Mouse (Mus musculus) hindbrain, embryonic 16.5 days (tissue): Measurements from ENCODE around the gene Guk1. TPM values are rescaled to one million over a fixed set of nuclear protein-coding genes. Genes with fewer than 3 reads are reported as not detected.

ENCODE experiments used
- ATAC-seq: fragments of 200-750 bp; cut with Nextera tagmentation; 2 replicates; pipeline ENCODE4 v1.8.0; 2017; ENCODE audit warnings: moderate TSS enrichment, moderate library complexity
- H3K27ac ChIP-seq: fragments of 300-500 bp; sonication (generic); 2 replicates; pipeline ENCODE4 v1.5.1; 2014; ENCODE audit warnings: low read depth, mild to moderate bottlenecking, control low read depth, low read length, moderate library complexity
- H3K27me3 ChIP-seq: fragments of 300-500 bp; sonication (generic); replicated peaks from 2 replicates; pipeline ENCODE4 v1.6.1; 2014; ENCODE audit warnings: low read length; ENCODE audit not compliant: control insufficient read depth, insufficient read depth
- H3K36me3 ChIP-seq: fragments of 300-500 bp; sonication (generic); 2 replicates; pipeline ENCODE4 v1.6.1; 2014; ENCODE audit warnings: mild to moderate bottlenecking, low read length, moderate library complexity, mixed read lengths; ENCODE audit not compliant: control insufficient read depth, insufficient read depth
- H3K4me1 ChIP-seq: fragments of 300-500 bp; sonication (generic); 2 replicates; pipeline ENCODE4 v1.6.1; 2014; ENCODE audit warnings: low read depth, low read length; ENCODE audit not compliant: control insufficient read depth, insufficient read depth
- H3K4me2 ChIP-seq: fragments of 300-500 bp; sonication (generic); 2 replicates; pipeline ENCODE4 v1.6.1; 2014; ENCODE audit warnings: mild to moderate bottlenecking, low read length, control low read depth, moderate library complexity
- H3K4me3 ChIP-seq: fragments of 300-500 bp; sonication (generic); 2 replicates; pipeline ENCODE4 v1.5.1; 2014; ENCODE audit warnings: mild to moderate bottlenecking, low read length, control low read depth, moderate library complexity
- H3K9ac ChIP-seq: fragments of 300-500 bp; sonication (generic); 2 replicates; pipeline ENCODE4 v1.6.1; 2014; ENCODE audit warnings: low read depth, mild to moderate bottlenecking, control low read depth, low read length, moderate library complexity
- H3K9me3 ChIP-seq: fragments of 300-500 bp; sonication (generic); 2 replicates; pipeline ENCODE4 v1.6.1; 2014; ENCODE audit warnings: mild to moderate bottlenecking, low read length, moderate library complexity; ENCODE audit not compliant: control insufficient read depth
- WGBS: fragments of 180-500 bp; shearing (Covaris S2); extraction: QIAGEN DNeasy Blood & Tissue Kit; methylation state at CpG from one replicate; pipeline ENCODE4 v1.1.7; 2014; 5-methylcytosine and 5-hydroxymethylcytosine counted together
- polyA plus RNA-seq: library from polyadenylated mRNA; unstranded; fragments of >200 nt; fragmentation: Nextera tagmentation; extraction: Ambion mirVana; gene quantifications from 2 replicates; pipeline ENCODE4 v1.2.1, GENCODE M21; 2015

Gene Guk1
- polyA plus RNA-seq, 1 experiment from 2014 or later, result 294 TPM

DNA sequence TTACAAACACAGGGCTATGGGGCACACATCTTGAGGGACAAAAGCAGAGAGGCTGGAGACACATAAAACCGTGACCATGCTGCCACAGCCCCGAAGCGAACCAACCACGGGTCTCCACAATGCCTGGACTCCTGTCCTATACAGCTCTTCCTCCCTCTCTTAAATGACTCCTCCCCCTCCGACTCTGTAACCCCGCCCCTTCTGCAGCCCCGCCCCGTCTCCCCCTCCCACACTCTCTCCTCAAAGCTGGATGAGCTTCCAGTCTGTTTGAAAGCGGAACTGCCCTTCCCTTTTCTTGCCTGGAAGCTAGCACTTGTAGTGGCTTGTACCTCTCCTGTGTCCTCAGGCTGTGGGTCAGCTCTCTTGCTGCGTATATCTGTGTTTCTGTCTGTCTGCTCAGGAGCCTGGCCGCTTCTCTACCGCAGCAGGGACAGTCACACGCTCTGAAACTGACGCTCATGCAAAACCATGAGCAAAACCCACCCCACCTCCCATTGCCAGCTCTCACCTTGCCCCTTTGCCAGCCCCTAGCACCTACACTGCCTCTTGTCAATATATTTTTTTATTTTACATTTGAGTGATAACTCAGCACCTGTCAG, 50.1 kb downstream of the Guk1 start:
- H3K27ac ChIP-seq, result no peak overlapping the region
- no peaks in the 10 kb centered on the region for H3K36me3 ChIP-seq
- H3K9me3 ChIP-seq, result no peaks in the 10 kb centered on the region
- no peaks in the 10 kb centered on the region for H3K4me1 ChIP-seq
- peak overlapping the region; percentile 31 for H3K4me2 ChIP-seq
- 10% methylated on average over 14 of the region's 14 CpGs for WGBS
- H3K27me3 ChIP-seq, result peaks cover 8% of the 10 kb centered on the region
- ATAC-seq, result no peak
- peak overlapping the region; percentile 8; the same call in 1 of the 2 replicates for H3K4me3 ChIP-seq
- no peak overlapping the region for H3K9ac ChIP-seq

GRCm38 (mm10) chr11:59138537-59139486, 53.2 kb downstream of the Guk1 start:
- peaks cover 7% of the 10 kb centered on the region; the same call in 1 of the 2 replicates for H3K4me1 ChIP-seq
- H3K36me3 ChIP-seq, result no peaks in the 10 kb centered on the region
- H3K27me3 ChIP-seq, result peaks cover 36% of the 10 kb centered on the region
- no peak overlapping the region for H3K4me3 ChIP-seq
- no peak overlapping the region for H3K27ac ChIP-seq
- no peaks in the 10 kb centered on the region for H3K9me3 ChIP-seq
- no peak for ATAC-seq
- WGBS, result 79% methylated on average over 19 of the region's 19 CpGs
- H3K9ac ChIP-seq, result no peak overlapping the region
- H3K4me2 ChIP-seq, result no peak overlapping the region

DNA sequence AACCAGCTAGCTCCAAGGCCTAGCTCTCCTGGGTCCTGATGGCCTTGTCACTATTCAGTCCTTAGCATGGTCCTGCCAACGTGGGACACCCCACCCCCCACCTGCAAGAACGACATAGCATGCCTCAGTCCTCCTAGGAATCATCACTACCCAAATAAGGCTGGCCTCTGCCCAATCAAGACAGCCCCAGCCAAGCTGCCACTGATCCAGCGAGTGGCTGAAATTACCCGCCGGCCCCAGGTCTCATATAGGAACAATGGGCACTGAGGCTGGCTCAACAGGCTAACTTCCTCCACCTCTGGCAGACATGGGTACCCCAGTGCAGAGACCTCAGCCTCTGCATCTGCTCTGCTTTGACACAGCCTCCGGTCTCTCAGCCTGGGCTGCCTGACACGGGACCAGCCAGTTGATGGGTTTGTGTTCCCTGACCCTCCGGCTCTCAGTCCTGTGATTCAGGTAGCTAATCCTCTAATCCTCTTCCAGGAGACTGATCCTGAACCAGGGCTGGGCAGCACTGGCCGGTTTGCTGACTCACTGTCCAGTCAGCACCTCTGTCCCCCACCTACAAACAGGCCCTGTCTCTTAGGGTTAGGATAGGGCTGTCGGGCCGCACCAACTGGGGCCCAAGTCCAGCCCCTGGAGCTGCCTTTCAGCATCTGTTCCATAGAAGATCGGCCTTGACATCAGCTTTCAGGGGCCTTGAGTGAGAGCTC, 54.9 kb downstream of the Guk1 start:
- Histone ChIP-seq H3K27ac (no peak overlapping the region), H3K9ac (no peak overlapping the region), H3K4me2 (no peak overlapping the region), H3K4me1 (peaks cover 7% of the 10 kb centered on the region; the same call in 1 of the 2 replicates), H3K4me3 (no peak overlapping the region), H3K36me3 (no peaks in the 10 kb centered on the region), H3K27me3 (peaks cover 43% of the 10 kb centered on the region), H3K9me3 (no peaks in the 10 kb centered on the region)
- WGBS, result 76% methylated on average over 12 of the region's 12 CpGs
- ATAC-seq, result no peak

GRCm38 (mm10) chr11:59135904-59136452, 56.0 kb downstream of the Guk1 start, which contains the start of gene Obscn:
Obscn (minus strand) TSS chr11:59136402.
- H3K4me3 ChIP-seq, result peak within 1 kb of the TSS; percentile 42
- no peak within 1 kb of the TSS for H3K27ac ChIP-seq
- peak within 1 kb of the TSS; percentile 65 for H3K4me2 ChIP-seq
- no peaks in the 10 kb centered on the region for H3K36me3 ChIP-seq
- WGBS, result 14% methylated on average over 44 of the region's 44 CpGs
- H3K9me3 ChIP-seq, result no peaks in the 10 kb centered on the region
- no peak for ATAC-seq
- peaks cover 7% of the 10 kb centered on the region; the same call in 1 of the 2 replicates for H3K4me1 ChIP-seq
- H3K9ac ChIP-seq, result peak within 1 kb of the TSS; percentile 51
- peaks cover 43% of the 10 kb centered on the region for H3K27me3 ChIP-seq

- Histone ChIP-seq H3K27me3 (peaks cover 43% of the 10 kb centered on the region), H3K9me3 (no peaks in the 10 kb centered on the region), H3K9ac (peak overlapping the region; percentile 51), H3K4me3 (peak overlapping the region; percentile 42), H3K4me2 (peak overlapping the region; percentile 65), H3K27ac (no peak overlapping the region), H3K36me3 (no peaks in the 10 kb centered on the region), H3K4me1 (peaks cover 7% of the 10 kb centered on the region; the same call in 1 of the 2 replicates)
- WGBS, result 6% methylated on average over 55 of the region's 55 CpGs
- no peak for ATAC-seq
These were observed 56.8 kb downstream of the Guk1 start for GRCm38 (mm10) chr11:59135051-59135820.

- Histone ChIP-seq H3K9ac (no peak overlapping the region), H3K36me3 (no peaks in the 10 kb centered on the region), H3K4me1 (peaks cover 7% of the 10 kb centered on the region; the same call in 1 of the 2 replicates), H3K9me3 (no peaks in the 10 kb centered on the region), H3K27me3 (peaks cover 43% of the 10 kb centered on the region), H3K4me3 (peak overlapping the region; percentile 3; the same call in 1 of the 2 replicates), H3K27ac (no peak overlapping the region), H3K4me2 (peak overlapping the region; percentile 65)
- 6% methylated on average over 35 of the region's 35 CpGs for WGBS
- ATAC-seq, result no peak; the same call in 1 of the 2 replicates
These were observed 57.5 kb downstream of the Guk1 start for GRCm38 (mm10) chr11:59134373-59134997.
